Mouse (Mus musculus): ENCODE measurements around the gene Rce1.
"Not testable (repeated sequence)": the region's sequence is repeated elsewhere in the genome, so short reads cannot be mapped to it uniquely, and the experiment has no call there.

The Rce1 gene

DNA sequence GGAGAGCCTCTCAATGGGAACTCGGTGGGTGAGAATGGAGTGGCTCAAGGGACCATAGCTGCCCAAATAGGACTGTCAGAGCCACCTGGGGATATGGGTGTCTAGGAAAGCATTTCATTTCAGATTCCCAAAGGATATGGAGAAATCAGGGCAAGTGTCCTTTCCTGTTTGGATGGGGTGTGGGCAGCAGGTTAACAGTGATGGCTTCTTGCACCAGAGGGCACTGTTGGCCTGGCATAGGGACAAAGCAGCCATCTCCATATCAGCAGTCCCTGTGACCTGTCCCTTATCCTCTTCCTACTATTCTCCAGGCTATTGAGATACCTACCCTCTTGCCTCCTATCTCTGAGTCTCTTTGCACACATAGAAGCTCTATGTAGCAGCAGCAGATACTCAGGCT, 36.4 kb downstream of the Rce1 start:
- no peak for TF ChIP-seq CTCF (conservative IDR thresholded peaks at IDR 0.05; ENCODE audit: low read length)
- TF ChIP-seq POU5F1 (IDR thresholded peaks at IDR 0.05; ENCODE audit: borderline replicate concordance, low read length): no peak
- TF ChIP-seq NANOG (IDR thresholded peaks at IDR 0.05; ENCODE audit: borderline replicate concordance, low read length): no peak
- Histone ChIP-seq H3K9me3 (ENCODE audit: low read length) (no peaks in the 10 kb centered on the region), H3K4me1 (replicated peaks; ENCODE audit: low read depth, low read length) (0 out of 2 replicates have a peak, but pooled peaks cover under 1% of the 10 kb centered on the region), H3K4me3 (replicated peaks; ENCODE audit: low read length) (no peak overlapping the region), H3K36me3 (ENCODE audit: insufficient read depth, low read length) (no peaks in the 10 kb centered on the region), H3K27me3 (ENCODE audit: insufficient read depth, low read length) (0 out of 2 replicates have a peak, but pooled peaks cover 3% of the 10 kb centered on the region)

DNA sequence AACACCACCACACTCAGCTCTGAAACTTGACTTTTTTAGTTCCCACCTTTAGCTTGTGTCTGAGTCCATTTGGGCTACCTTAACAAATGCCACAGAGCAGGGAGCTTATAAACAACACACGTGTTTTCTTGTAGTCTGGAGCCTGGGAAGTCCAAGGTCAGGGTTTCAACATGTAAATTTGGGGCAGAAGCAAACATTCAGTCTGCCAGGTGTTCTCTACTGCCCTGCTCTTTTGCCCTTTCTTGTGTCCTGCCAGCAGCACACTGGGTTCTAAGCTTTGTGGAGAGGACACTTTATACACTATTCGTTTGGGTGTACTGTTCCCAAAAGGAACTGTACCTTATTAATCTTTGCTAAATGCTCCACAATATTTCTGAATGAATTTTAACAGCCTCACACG, 37.0 kb downstream of the Rce1 start:
- Histone ChIP-seq H3K4me1 (replicated peaks; ENCODE audit: low read depth, low read length) (no peaks in the 10 kb centered on the region), H3K36me3 (ENCODE audit: insufficient read depth, low read length) (no peaks in the 10 kb centered on the region), H3K27me3 (ENCODE audit: insufficient read depth, low read length) (0 out of 2 replicates have a peak, but pooled peaks cover 3% of the 10 kb centered on the region), H3K9me3 (ENCODE audit: low read length) (no peaks in the 10 kb centered on the region), H3K4me3 (replicated peaks; ENCODE audit: low read length) (no peak overlapping the region)
- no peak for TF ChIP-seq POU5F1 (IDR thresholded peaks at IDR 0.05; ENCODE audit: borderline replicate concordance, low read length)
- TF ChIP-seq CTCF (conservative IDR thresholded peaks at IDR 0.05; ENCODE audit: low read length): no peak

- Histone ChIP-seq H3K27me3 (ENCODE audit: insufficient read depth, low read length) (0 out of 2 replicates have a peak, but pooled peaks cover 3% of the 10 kb centered on the region), H3K4me3 (replicated peaks; ENCODE audit: low read length) (no peak overlapping the region), H3K9me3 (ENCODE audit: low read length) (no peaks in the 10 kb centered on the region), H3K4me1 (replicated peaks; ENCODE audit: low read depth, low read length) (no peaks in the 10 kb centered on the region), H3K36me3 (ENCODE audit: insufficient read depth, low read length) (no peaks in the 10 kb centered on the region)
- TF ChIP-seq NANOG (IDR thresholded peaks at IDR 0.05; ENCODE audit: borderline replicate concordance, low read length) (no peak), POU5F1 (IDR thresholded peaks at IDR 0.05; ENCODE audit: borderline replicate concordance, low read length) (no peak), CTCF (conservative IDR thresholded peaks at IDR 0.05; ENCODE audit: low read length) (no peak)
Measured at GRCm38 (mm10) chr19:4587426-4587825, 38.0 kb downstream of the Rce1 start.

DNA sequence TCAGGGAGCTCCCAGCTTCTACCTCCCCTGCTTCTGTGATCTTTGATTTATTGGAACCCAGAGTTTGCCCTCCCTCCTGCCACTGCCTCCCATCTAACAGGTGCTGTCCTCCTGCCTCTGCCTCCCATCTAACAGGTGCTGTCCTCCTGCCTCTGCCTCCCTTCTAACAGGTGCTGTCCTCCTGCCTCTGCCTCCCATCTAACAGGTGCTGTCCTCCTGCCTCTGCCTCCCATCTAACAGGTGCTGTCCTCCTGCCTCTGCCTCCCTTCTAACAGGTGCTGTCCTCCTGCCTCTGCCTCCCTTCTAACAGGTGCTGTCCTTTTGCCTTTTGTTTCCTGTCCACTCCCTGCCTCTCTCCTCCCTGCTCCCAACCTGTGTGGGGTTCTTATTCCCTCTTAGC, 38.7 kb downstream of the Rce1 start:
- H3K4me3 ChIP-seq (replicated peaks; ENCODE audit: low read length); H3K4me1 ChIP-seq (replicated peaks; ENCODE audit: low read depth, low read length); H3K27me3 ChIP-seq (ENCODE audit: insufficient read depth, low read length); H3K9me3 ChIP-seq (ENCODE audit: low read length); H3K36me3 ChIP-seq (ENCODE audit: insufficient read depth, low read length): not testable (repeated sequence)

DNA sequence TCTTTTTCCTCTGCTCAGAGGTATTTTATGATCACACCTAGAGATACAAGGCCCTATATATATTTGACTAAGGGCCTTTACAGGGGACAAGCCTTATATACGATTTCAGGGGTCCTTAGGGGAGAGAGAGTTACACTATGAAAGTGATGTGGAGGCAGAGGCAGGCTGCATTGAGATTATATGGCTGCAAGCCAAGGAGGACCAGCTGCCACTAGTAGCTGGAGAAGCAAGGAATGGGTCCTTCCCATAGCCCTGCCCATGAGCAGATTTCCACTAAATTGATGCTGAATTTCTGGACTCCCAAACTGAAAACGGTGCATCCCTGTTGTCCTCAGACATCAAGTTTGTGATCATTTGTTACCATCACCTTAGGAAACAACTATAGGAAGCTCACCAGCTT, 41.6 kb downstream of the Rce1 start:
- Histone ChIP-seq H3K27me3 (ENCODE audit: insufficient read depth, low read length) (0 out of 2 replicates have a peak, but pooled peaks cover 3% of the 10 kb centered on the region), H3K4me3 (replicated peaks; ENCODE audit: low read length) (no peak overlapping the region), H3K4me1 (replicated peaks; ENCODE audit: low read depth, low read length) (no peaks in the 10 kb centered on the region), H3K9me3 (ENCODE audit: low read length) (no peaks in the 10 kb centered on the region), H3K36me3 (ENCODE audit: insufficient read depth, low read length) (no peaks in the 10 kb centered on the region)
- TF ChIP-seq POU5F1 (IDR thresholded peaks at IDR 0.05; ENCODE audit: borderline replicate concordance, low read length) (no peak), NANOG (IDR thresholded peaks at IDR 0.05; ENCODE audit: borderline replicate concordance, low read length) (no peak), CTCF (conservative IDR thresholded peaks at IDR 0.05; ENCODE audit: low read length) (no peak)

GRCm38 (mm10) chr19:4579296-4579695, 46.1 kb downstream of the Rce1 start:
- H3K36me3 ChIP-seq (ENCODE audit: insufficient read depth, low read length): no peaks in the 10 kb centered on the region
- H3K9me3 ChIP-seq (ENCODE audit: low read length): no peaks in the 10 kb centered on the region
- H3K4me3 ChIP-seq (replicated peaks; ENCODE audit: low read length): no peak overlapping the region
- H3K4me1 ChIP-seq (replicated peaks; ENCODE audit: low read depth, low read length): no peaks in the 10 kb centered on the region
- TF ChIP-seq NANOG (IDR thresholded peaks at IDR 0.05; ENCODE audit: borderline replicate concordance, low read length) (no peak), CTCF (conservative IDR thresholded peaks at IDR 0.05; ENCODE audit: low read length) (no peak), POU5F1 (IDR thresholded peaks at IDR 0.05; ENCODE audit: borderline replicate concordance, low read length) (no peak)
- H3K27me3 ChIP-seq (ENCODE audit: insufficient read depth, low read length): no peaks in the 10 kb centered on the region

- no peak overlapping the region for H3K4me3 ChIP-seq (replicated peaks; ENCODE audit: low read length)
- TF ChIP-seq NANOG (IDR thresholded peaks at IDR 0.05; ENCODE audit: borderline replicate concordance, low read length) (no peak), POU5F1 (IDR thresholded peaks at IDR 0.05; ENCODE audit: borderline replicate concordance, low read length) (no peak), CTCF (conservative IDR thresholded peaks at IDR 0.05; ENCODE audit: low read length) (no peak)
- H3K4me1 ChIP-seq (replicated peaks; ENCODE audit: low read depth, low read length): no peaks in the 10 kb centered on the region
- H3K9me3 ChIP-seq (ENCODE audit: low read length): no peaks in the 10 kb centered on the region
- H3K36me3 ChIP-seq (ENCODE audit: insufficient read depth, low read length): no peaks in the 10 kb centered on the region
- no peaks in the 10 kb centered on the region for H3K27me3 ChIP-seq (ENCODE audit: insufficient read depth, low read length)
Measured at GRCm38 (mm10) chr19:4578799-4579198, 46.6 kb downstream of the Rce1 start.

DNA sequence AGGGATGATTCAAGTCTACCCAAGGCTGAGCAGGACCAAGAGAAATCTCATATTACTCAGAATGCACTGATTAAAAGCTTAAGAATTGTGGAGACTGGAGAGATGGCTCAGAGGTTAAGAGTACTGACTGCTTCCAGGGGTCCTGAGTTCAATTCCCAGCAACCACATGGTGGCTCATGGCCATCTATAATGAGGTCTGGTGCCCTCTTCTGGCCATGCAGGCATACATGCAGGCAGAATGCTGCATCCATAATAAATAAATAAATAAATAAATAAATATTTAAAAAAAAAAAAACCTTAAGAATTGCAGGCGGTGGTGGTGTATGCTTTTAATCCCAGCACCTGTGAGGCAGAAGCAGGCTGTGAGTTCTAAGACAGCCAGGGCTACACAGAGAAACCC, 52.2 kb downstream of the Rce1 start:
- no peak for TF ChIP-seq POU5F1 (IDR thresholded peaks at IDR 0.05; ENCODE audit: borderline replicate concordance, low read length)
- TF ChIP-seq CTCF (conservative IDR thresholded peaks at IDR 0.05; ENCODE audit: low read length): peak; percentile 24
- TF ChIP-seq NANOG (IDR thresholded peaks at IDR 0.05; ENCODE audit: borderline replicate concordance, low read length): no peak
- H3K4me3 ChIP-seq (replicated peaks; ENCODE audit: low read length): no peak overlapping the region
- H3K27me3 ChIP-seq (ENCODE audit: insufficient read depth, low read length): no peaks in the 10 kb centered on the region

More for the DNA sequence above, 52.2 kb downstream of the Rce1 start:
- Histone ChIP-seq H3K36me3 (ENCODE audit: insufficient read depth, low read length) (no peaks in the 10 kb centered on the region), H3K4me1 (replicated peaks; ENCODE audit: low read depth, low read length) (peaks cover 33% of the 10 kb centered on the region), H3K9me3 (ENCODE audit: low read length) (no peaks in the 10 kb centered on the region)

All from E14TG2a.4 (cell line).